Mouse (Mus musculus) brain, adult 10 weeks (tissue): ENCODE measurements around the gene Sike1. TPM values are rescaled to one million over a fixed set of nuclear protein-coding genes. Genes with fewer than 3 reads are reported as not detected.

Experiments
- polyA plus RNA-seq: library from polyadenylated mRNA; stranded (reverse); fragments of 350-450 nt; fragmentation: Illumina TruSeq; extraction: RNeasy Lipid Tissue Mini Kit (QIAGEN cat#74804); gene quantifications from one replicate; pipeline ENCODE4 v1.2.3, GENCODE M21; 2015; ENCODE audit warnings: low read depth, low replicate concordance

Gene Sike1
- polyA plus RNA-seq: 25.5 TPM

DNA sequence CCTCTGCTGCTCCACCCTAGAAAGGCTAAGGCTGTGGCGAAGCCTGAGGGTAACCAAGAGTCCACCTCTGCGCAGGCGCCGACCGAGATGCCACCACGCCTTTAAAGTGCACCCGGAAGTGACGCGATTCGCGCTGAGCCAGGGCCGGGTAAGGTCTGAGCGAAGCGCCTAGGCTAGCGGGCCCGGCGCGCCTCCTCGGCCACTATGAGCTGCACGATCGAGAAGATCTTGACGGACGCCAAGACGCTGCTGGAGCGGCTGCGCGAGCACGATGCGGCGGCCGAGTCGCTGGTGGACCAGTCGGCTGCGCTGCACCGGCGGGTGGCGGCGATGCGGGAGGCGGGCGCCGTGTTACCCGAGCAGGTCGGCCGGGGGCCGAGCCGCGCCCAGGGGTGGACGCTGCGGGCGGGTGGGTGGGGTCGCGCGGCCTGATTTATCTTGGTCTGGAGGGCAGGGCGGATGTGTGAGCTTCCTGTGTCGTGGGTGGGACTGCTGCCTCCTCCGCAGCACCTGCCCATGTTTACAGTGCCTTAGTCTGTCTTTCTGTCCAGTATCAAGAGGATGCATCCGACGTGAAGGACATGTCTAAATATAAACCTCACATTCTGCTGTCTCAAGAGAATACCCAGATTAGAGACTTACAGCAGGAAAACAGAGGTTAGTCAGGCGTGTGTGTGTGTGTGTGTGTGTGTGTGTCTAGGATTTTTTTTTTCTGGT is at the start of gene Sike1:
TSS of gene Sike1 (plus strand) at position 104 of the 717 bp plus-strand sequence.

DNA sequence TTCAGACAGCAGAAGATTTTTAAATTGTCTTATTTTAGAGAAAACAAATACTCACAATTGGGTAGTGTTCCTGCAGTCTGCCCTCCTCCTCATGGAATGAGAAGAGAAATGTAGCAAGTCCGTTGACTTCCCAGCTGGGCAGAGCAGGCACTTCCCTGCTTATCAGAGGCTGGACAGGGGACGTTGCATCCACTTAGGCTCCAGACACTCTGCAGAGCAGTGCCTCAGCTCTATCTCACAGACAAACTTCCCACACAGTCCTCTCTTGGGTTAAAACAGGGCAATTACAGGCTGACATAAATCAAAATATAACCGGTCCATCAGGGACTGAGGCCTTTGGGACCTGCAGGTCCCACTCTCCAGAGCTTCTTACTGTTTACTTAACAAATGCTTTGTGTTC is 31.5 kb upstream of the Sike1 start, which contains the start of gene Nr1h5:
TSS of gene Nr1h5 (minus strand) at position 101 of the 400 bp plus-strand sequence.

DNA sequence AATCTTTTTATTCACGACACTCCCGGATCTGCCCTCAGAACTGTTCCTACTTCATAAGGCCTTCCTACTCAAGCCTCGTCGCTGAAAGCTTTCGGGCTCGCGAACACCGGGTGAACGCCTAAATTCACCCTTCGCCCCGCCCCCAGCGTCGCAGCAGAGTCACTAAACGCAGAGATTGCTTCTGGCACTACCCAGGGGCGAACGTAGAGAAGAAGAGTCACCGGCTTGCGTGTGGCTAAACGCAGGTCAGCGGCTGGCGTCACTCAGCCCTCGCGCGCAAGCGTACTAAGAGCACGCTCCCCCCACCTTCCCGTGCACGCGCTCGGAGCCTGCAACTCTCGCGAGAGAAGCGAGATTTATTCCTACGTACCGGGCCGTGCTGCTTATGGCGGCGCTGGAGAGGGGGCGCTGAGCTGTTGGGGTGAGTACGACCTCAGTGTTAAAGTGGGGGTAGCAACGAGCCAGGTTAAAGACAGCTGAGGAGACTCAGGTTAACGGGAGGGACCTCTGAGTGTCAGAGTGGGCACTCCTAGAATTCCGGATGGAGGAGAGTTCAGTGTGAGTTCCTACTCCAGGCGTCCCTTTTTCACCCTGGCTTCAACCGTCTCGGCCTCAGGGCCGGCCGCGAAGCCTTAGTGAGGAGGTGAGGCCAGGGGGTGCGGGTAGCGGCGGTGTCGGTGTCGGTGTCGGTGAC is 24.9 kb downstream of the Sike1 start, which contains the start of gene Csde1:
TSS of gene Csde1 (plus strand) at position 178 of the 694 bp plus-strand sequence.

Other genes starting within 250 kb of the Sike1 start
- not detected for gene Tshb, start 213.0 kb upstream of the Sike1 start, polyA plus RNA-seq
- not detected for gene Sycp1, start 59.6 kb upstream of the Sike1 start, polyA plus RNA-seq
- gene Nr1h5, start 31.6 kb upstream of the Sike1 start, polyA plus RNA-seq: not detected
- 145 TPM for gene Csde1, start 24.7 kb downstream of the Sike1 start, polyA plus RNA-seq
- gene Nras, start 62.6 kb downstream of the Sike1 start, polyA plus RNA-seq: 28.6 TPM
- not detected for gene Ampd1, start 78.3 kb downstream of the Sike1 start, polyA plus RNA-seq
- gene Dennd2c, start 106.9 kb downstream of the Sike1 start, polyA plus RNA-seq: 0.40 TPM
- gene Bcas2, start 175.9 kb downstream of the Sike1 start, polyA plus RNA-seq: 101 TPM